Mouse (Mus musculus): ENCODE results near the gene Cdkl3. TPM values are rescaled to one million over a fixed set of nuclear protein-coding genes. Genes with fewer than 3 reads are reported as not detected.

The Cdkl3 gene
- total RNA-seq, 2 experiments from 2014 or later, result 11.9 to 17.0 TPM

- DNase-seq (ENCODE audit: low spot score in 2 of 2), result no peak
- intact Hi-C loops (cut with DNase I), result loop anchor here (5.0 kb wide), 1 partner anchor 94 kb away; the partner anchor contains the start of gene Ppp2ca
Observed at GRCm38 (mm10) chr11:52002842-52003504, 1.0 kb upstream of the Cdkl3 start.

GRCm38 (mm10) chr11:52003505-52003771 is 583 bp upstream of the Cdkl3 start:
- no peak for DNase-seq (ENCODE audit: low spot score in 2 of 2)
- intact Hi-C loops (cut with DNase I), result loop anchor here (5.0 kb wide), 1 partner anchor 94 kb away; the partner anchor contains the start of gene Ppp2ca

GRCm38 (mm10) chr11:52005586-52005985 is 1.6 kb downstream of the Cdkl3 start:
- no peak for DNase-seq (ENCODE audit: low spot score in 2 of 2)
- intact Hi-C loops (cut with DNase I), result no loop called here

- intact Hi-C loops (cut with DNase I), result no loop called here
- no peak for DNase-seq (ENCODE audit: low spot score in 2 of 2)
Observed at GRCm38 (mm10) chr11:52011011-52011410, 7.0 kb downstream of the Cdkl3 start.

GRCm38 (mm10) chr11:52011541-52011940 is 7.5 kb downstream of the Cdkl3 start:
- intact Hi-C loops (cut with DNase I), result no loop called here
- DNase-seq (ENCODE audit: low spot score in 2 of 2), result no peak

- intact Hi-C loops (cut with DNase I), result no loop called here
- peak in 1 of 2 experiments; percentile 45 for DNase-seq (ENCODE audit: low spot score in 2 of 2)
Observed at GRCm38 (mm10) chr11:52018217-52018616, 14.2 kb downstream of the Cdkl3 start.

- intact Hi-C loops (cut with DNase I), result loop anchor here (10.0 kb wide), 1 partner anchor 192 kb away; no protein-coding TSS in a partner anchor
Observed at GRCm38 (mm10) chr11:52032356-52032755, 28.3 kb downstream of the Cdkl3 start.

GRCm38 (mm10) chr11:52033953-52034352 is 29.9 kb downstream of the Cdkl3 start:
- peak; percentile 11 to 47 for DNase-seq (ENCODE audit: low spot score in 2 of 2)
- intact Hi-C loops (cut with DNase I), result loop anchor here (10.0 kb wide), 1 partner anchor 191 kb away; no protein-coding TSS in a partner anchor

More at GRCm38 (mm10) chr11:52032356-52032755, 28.3 kb downstream of the Cdkl3 start:
- no peak for DNase-seq (ENCODE audit: low spot score in 2 of 2)

GRCm38 (mm10) chr11:52035905-52036304 is 31.9 kb downstream of the Cdkl3 start:
- intact Hi-C loops (cut with DNase I), result loop anchor here (10.0 kb wide), 1 partner anchor 189 kb away; no protein-coding TSS in a partner anchor
- no peak for DNase-seq (ENCODE audit: low spot score in 2 of 2)

- intact Hi-C loops (cut with DNase I), result loop anchor here (10.0 kb wide), 1 partner anchor 187 kb away; no protein-coding TSS in a partner anchor
- DNase-seq (ENCODE audit: low spot score in 2 of 2), result no peak
Observed at GRCm38 (mm10) chr11:52037659-52038058, 33.6 kb downstream of the Cdkl3 start.

GRCm38 (mm10) chr11:52043224-52043623 is 39.2 kb downstream of the Cdkl3 start:
- DNase-seq (ENCODE audit: low spot score in 2 of 2), result no peak
- intact Hi-C loops (cut with DNase I), result no loop called here

- intact Hi-C loops (cut with DNase I), result no loop called here
- no peak for DNase-seq (ENCODE audit: low spot score in 2 of 2)
Observed at GRCm38 (mm10) chr11:52044156-52044555, 40.1 kb downstream of the Cdkl3 start.

GRCm38 (mm10) chr11:52046446-52047165 is 42.6 kb downstream of the Cdkl3 start:
- DNase-seq (ENCODE audit: low spot score in 2 of 2), result no peak
- intact Hi-C loops (cut with DNase I), result loop anchor here (5.0 kb wide), 1 partner anchor 76 kb away; no protein-coding TSS in a partner anchor

- DNase-seq (ENCODE audit: low spot score in 2 of 2), result no peak
- intact Hi-C loops (cut with DNase I), result loop anchor here (10.0 kb wide), 1 partner anchor 291 kb away; no protein-coding TSS in a partner anchor
Observed at GRCm38 (mm10) chr11:52053371-52053770, 49.4 kb downstream of the Cdkl3 start.

GRCm38 (mm10) chr11:52054728-52055127 is 50.7 kb downstream of the Cdkl3 start:
- intact Hi-C loops (cut with DNase I), result loop anchor here (10.0 kb wide), 1 partner anchor 290 kb away; no protein-coding TSS in a partner anchor

GRCm38 (mm10) chr11:52056198-52056597 is 52.2 kb downstream of the Cdkl3 start:
- intact Hi-C loops (cut with DNase I), result loop anchor here (10.0 kb wide), 1 partner anchor 289 kb away; no protein-coding TSS in a partner anchor
- DNase-seq (ENCODE audit: low spot score in 2 of 2), result no peak

More at GRCm38 (mm10) chr11:52054728-52055127, 50.7 kb downstream of the Cdkl3 start:
- DNase-seq (ENCODE audit: low spot score in 2 of 2), result peak in 1 of 2 experiments; percentile 45

- intact Hi-C loops (cut with DNase I), result loop anchor here (10.0 kb wide), 1 partner anchor 286 kb away; no protein-coding TSS in a partner anchor
- no peak for DNase-seq (ENCODE audit: low spot score in 2 of 2)
Observed at GRCm38 (mm10) chr11:52059001-52059400, 55.0 kb downstream of the Cdkl3 start.

GRCm38 (mm10) chr11:52060315-52060714 is 56.3 kb downstream of the Cdkl3 start:
- intact Hi-C loops (cut with DNase I), result no loop called here
- DNase-seq (ENCODE audit: low spot score in 2 of 2), result no peak

GRCm38 (mm10) chr11:52062406-52062805 is 58.4 kb downstream of the Cdkl3 start:
- no peak for DNase-seq (ENCODE audit: low spot score in 2 of 2)
- intact Hi-C loops (cut with DNase I), result no loop called here

- intact Hi-C loops (cut with DNase I), result no loop called here
- DNase-seq (ENCODE audit: low spot score in 2 of 2), result no peak
Observed at GRCm38 (mm10) chr11:52064398-52064797, 60.4 kb downstream of the Cdkl3 start.

Measured in left cerebral cortex, postnatal 14 days (tissue).